Mouse (Mus musculus) embryonic facial prominence, embryonic 11.5 days (tissue): Measurements from ENCODE around the gene Tpcn2. TPM values are rescaled to one million over a fixed set of nuclear protein-coding genes. Genes with fewer than 3 reads are reported as not detected.

Experiments used
- ATAC-seq: fragments of 200-750 bp; cut with Nextera tagmentation; replicated peaks from 2 replicates; pipeline ENCODE4 v1.8.0; 2017; ENCODE audit warnings: low read depth; ENCODE audit not compliant: insufficient number of reproducible peaks, low FRiP score, low TSS enrichment
- DNase-seq: peaks from one replicate; pipeline ENCODE4 v3.0.0-alpha.2; 2015; ENCODE audit warnings: low spot score
- H3K27ac ChIP-seq: fragments of 300-500 bp; sonication (generic); replicated peaks from 2 replicates; pipeline ENCODE4 v1.5.1; 2014; ENCODE audit warnings: mild to moderate bottlenecking, low read depth, low read length, control low read depth
- H3K27me3 ChIP-seq: fragments of 300-500 bp; sonication (generic); 2 replicates; pipeline ENCODE4 v1.6.1; 2014; ENCODE audit warnings: mild to moderate bottlenecking, low read length, moderate library complexity, mixed read lengths; ENCODE audit not compliant: control insufficient read depth, insufficient read depth
- H3K36me3 ChIP-seq: fragments of 300-500 bp; sonication (generic); replicated peaks from 2 replicates; pipeline ENCODE4 v1.6.1; 2014; ENCODE audit warnings: low read depth, mild to moderate bottlenecking, low read length, moderate library complexity, mixed read lengths; ENCODE audit not compliant: control insufficient read depth, insufficient read depth
- H3K4me1 ChIP-seq: fragments of 300-500 bp; sonication (generic); 2 replicates; pipeline ENCODE4 v1.6.1; 2014; ENCODE audit warnings: low read length, mixed read lengths; ENCODE audit not compliant: control insufficient read depth, insufficient read depth
- H3K4me2 ChIP-seq: fragments of 300-500 bp; sonication (generic); 2 replicates; pipeline ENCODE4 v1.6.1; 2014; ENCODE audit warnings: low read depth, mild to moderate bottlenecking, control low read depth, low read length, moderate library complexity
- H3K4me3 ChIP-seq: fragments of 300-500 bp; sonication (generic); 2 replicates; pipeline ENCODE4 v1.5.1; 2014; ENCODE audit warnings: low read depth, low read length, control low read depth
- H3K9ac ChIP-seq: fragments of 300-500 bp; sonication (generic); replicated peaks from 2 replicates; pipeline ENCODE4 v1.6.1; 2014; ENCODE audit warnings: mild to moderate bottlenecking, control low read depth, low read length
- H3K9me3 ChIP-seq: fragments of 300-500 bp; sonication (generic); replicated peaks from 2 replicates; pipeline ENCODE4 v1.6.1; 2016; ENCODE audit warnings: mild to moderate bottlenecking, low read length, inconsistent platforms, mixed read lengths; ENCODE audit not compliant: control insufficient read depth
- WGBS: fragments of 180-500 bp; shearing (Covaris S2); extraction: QIAGEN DNeasy Blood & Tissue Kit; methylation state at CpG from one replicate; pipeline ENCODE4 v1.1.7; 2014; 5-methylcytosine and 5-hydroxymethylcytosine counted together
- polyA plus RNA-seq: library from polyadenylated mRNA; unstranded; fragments of >200 nt; fragmentation: Nextera tagmentation; extraction: Ambion mirVana; gene quantifications from 2 replicates; pipeline ENCODE4 v1.2.1, GENCODE M21; 2014

Tpcn2 gene
- polyA plus RNA-seq, 1 experiment from 2014 or later: 2.2 TPM

DNA sequence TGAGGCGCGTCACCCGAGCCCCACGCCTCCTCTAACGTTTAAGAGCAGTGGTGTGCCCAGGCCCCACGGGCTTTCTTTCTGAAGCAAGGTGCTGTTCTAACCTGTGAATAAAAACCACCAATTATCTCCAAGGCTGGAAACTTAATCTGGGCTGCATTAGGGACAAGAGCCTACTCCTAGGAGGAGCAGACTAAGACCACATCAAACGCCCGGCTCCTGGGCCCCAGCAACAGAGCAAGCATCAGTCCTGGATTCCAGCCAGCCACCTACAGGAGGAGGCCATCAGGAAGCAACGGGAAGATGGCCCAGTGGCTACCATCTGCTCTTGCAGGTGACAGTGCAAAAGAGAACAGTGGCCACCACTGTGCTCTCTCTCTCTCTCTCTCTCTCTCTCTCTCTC lies 33.6 kb downstream of the Tpcn2 start:
- no peaks in the 10 kb centered on the region for H3K9me3 ChIP-seq
- no peak overlapping the region for H3K4me2 ChIP-seq
- no peak overlapping the region for H3K27ac ChIP-seq
- WGBS: 70% methylated on average over 9 of the region's 9 CpGs
- no peak overlapping the region for H3K4me3 ChIP-seq
- no peak for ATAC-seq
- no peaks in the 10 kb centered on the region for H3K27me3 ChIP-seq
- H3K9ac ChIP-seq: no peak overlapping the region
- no peaks in the 10 kb centered on the region for H3K36me3 ChIP-seq
- H3K4me1 ChIP-seq: no peaks in the 10 kb centered on the region
- no peak for DNase-seq

DNA sequence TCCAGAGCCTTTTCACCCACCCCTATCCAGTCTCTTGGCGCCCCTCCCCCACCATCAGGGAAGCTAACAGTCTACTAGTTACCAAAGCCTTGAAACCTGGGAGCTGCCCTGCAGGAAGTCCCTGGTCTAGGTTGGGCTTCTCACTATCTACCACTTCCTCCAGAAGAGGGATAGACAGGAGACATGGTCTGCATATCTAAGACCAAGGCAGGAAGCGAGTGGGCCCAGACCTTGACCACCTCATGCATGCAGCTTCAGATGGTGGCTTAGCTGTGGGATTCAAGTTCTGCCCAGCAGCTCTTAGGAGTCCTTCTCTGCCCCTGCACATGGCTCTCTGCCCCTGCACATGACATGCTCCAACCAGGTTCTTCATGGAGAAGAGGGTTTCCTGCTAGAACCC lies 34.9 kb downstream of the Tpcn2 start:
- WGBS: 90% methylated on average over 2 of the region's 2 CpGs
- H3K27ac ChIP-seq: no peak overlapping the region
- no peaks in the 10 kb centered on the region for H3K27me3 ChIP-seq
- H3K4me1 ChIP-seq: no peaks in the 10 kb centered on the region
- H3K36me3 ChIP-seq: no peaks in the 10 kb centered on the region
- H3K4me2 ChIP-seq: no peak overlapping the region
- DNase-seq (no peak), ATAC-seq (no peak)
- H3K4me3 ChIP-seq: no peak overlapping the region
- H3K9ac ChIP-seq: no peak overlapping the region
- H3K9me3 ChIP-seq: no peaks in the 10 kb centered on the region

DNA sequence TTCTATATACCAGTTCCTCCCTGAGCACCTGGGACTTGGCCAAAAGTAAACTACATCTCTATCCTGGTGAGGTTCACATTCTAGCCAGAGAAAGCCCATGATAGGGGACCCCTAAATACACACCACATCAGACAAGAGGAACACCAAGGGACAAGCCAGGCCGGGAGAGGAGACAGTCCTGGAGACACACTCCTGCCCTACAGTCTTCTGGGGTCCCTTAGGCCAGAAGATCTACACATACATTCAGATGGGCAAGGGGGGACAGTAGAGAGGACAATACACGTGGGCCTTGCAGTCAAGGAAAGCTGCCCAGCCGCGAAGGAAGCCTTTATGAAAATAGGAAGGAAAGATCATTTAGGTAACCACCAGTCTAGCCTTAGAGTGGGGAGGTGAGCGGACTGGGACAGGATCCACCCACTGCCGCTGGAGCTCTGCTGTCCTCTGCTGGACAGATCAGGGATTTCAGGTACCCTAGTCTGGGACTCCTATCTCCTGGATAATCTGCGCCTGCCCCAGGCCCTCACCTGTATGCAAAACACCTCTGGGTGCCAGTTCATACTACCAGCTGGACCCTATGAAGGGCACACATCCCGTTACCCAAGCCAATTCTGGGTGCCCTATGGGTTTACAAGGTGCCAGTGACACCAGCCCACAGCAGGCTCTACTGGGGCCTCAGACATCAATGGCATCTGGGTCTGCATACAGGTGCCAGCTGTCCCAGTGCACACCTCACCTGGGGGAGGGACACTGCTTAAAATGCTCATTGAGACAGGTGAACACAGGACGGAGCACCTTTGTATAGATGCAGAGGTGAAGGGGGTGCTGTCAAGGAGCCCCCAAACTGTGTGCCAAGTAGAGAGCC lies 40.7 kb downstream of the Tpcn2 start:
- no peaks in the 10 kb centered on the region for H3K27me3 ChIP-seq
- no peak overlapping the region for H3K27ac ChIP-seq
- no peak overlapping the region for H3K4me2 ChIP-seq
- 0 out of 2 replicates have a peak, but pooled peaks have one; percentile 40 for ATAC-seq
- no peaks in the 10 kb centered on the region for H3K36me3 ChIP-seq
- H3K4me3 ChIP-seq: no peak overlapping the region
- H3K4me1 ChIP-seq: no peaks in the 10 kb centered on the region
- 0 out of 2 replicates have a peak overlapping the region, but pooled peaks have one; percentile 19 for H3K9ac ChIP-seq
- peak; percentile 89 for DNase-seq
- WGBS: 12% methylated on average over 9 of the region's 9 CpGs
- no peaks in the 10 kb centered on the region for H3K9me3 ChIP-seq

DNA sequence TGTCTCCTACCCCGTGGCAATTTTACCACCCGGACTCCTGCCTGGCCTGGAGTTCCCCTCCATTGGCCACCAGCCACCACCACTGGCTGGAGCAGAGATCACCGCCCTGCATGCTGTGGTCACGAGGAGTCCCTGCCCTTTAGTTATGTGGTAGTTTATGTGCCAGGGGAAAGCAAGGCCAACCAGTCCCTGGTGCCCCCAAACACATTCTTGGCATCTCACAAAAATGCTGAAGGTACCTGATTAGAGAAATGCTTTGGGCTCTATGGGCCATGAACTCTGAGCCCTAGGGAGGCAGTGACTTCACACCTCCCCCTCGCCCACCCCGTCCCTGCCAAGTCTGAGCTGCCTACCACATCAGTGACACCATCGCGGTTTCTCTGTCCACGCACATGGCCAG lies 41.8 kb downstream of the Tpcn2 start:
- DNase-seq (no peak), ATAC-seq (no peak)
- WGBS: 82% methylated on average over 9 of the region's 9 CpGs
- H3K36me3 ChIP-seq: no peaks in the 10 kb centered on the region
- no peaks in the 10 kb centered on the region for H3K9me3 ChIP-seq
- H3K4me2 ChIP-seq: no peak overlapping the region
- H3K9ac ChIP-seq: no peak overlapping the region
- no peak overlapping the region for H3K4me3 ChIP-seq
- no peaks in the 10 kb centered on the region for H3K4me1 ChIP-seq
- H3K27ac ChIP-seq: no peak overlapping the region
- no peaks in the 10 kb centered on the region for H3K27me3 ChIP-seq

DNA sequence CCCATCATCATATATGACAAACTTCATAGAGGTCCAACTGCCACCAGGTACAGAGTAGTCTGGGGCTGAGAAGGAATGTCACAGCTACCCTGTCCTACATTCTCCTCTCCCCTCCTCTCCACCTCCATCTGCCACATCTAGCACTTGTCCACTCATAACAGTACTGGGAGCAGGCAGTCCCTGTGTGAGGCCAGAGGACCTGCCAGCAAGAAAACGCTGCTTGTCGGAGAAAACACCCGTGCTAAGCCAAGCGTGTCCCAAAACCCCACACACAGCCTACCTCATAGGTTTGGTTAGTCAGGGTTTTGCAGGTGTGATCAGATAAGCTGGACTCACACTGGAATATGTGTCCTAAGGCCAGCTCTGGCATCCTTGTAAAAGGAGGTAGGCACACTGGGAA lies 42.9 kb downstream of the Tpcn2 start:
- H3K27ac ChIP-seq: no peak overlapping the region
- DNase-seq: no peak

DNA sequence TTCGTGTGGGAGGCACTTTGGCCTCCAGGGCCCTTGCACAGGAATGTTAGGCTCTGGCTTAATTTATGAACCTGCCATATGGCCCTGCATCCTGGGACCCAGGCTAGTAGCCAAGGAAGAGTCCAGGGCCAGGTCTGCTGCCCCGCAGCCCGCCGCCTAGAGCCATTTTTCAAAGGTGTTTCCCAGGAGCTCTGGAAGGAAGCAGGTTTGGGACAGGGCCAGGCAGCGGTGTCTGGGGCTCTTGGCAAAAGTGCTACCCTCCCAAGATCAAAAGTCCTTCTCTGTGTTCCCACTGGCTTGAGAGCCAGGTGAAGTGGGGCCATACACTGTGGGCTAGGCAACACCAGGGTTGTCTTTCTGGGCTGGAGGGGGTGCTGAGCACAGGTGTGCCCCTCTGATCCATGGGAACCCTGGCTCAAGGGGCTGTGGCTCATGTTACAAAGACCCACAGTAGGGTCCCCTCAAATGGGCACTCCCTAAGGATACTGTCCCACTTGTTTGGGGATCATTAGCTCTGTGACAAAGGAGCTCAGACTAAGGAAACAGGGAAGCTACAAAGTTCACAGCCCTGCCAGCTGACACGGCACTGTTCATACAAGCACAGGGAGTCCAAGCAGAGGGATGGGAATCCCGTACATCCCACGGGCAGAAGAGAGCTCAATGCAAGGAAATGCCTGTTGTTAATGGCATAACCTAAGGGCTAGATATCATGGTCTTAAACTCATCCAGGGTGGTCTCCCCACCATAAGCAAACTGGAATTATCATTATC lies 43.9 kb downstream of the Tpcn2 start:
- Histone ChIP-seq H3K4me1 (no peaks in the 10 kb centered on the region), H3K36me3 (no peaks in the 10 kb centered on the region), H3K27me3 (no peaks in the 10 kb centered on the region), H3K4me3 (no peak overlapping the region), H3K27ac (no peak overlapping the region), H3K9me3 (no peaks in the 10 kb centered on the region), H3K4me2 (no peak overlapping the region), H3K9ac (no peak overlapping the region)
- DNase-seq (no peak), ATAC-seq (no peak)
- 81% methylated on average over 8 of the region's 8 CpGs for WGBS

More for the DNA sequence above, 42.9 kb downstream of the Tpcn2 start:
- no peak for ATAC-seq
- WGBS: 78% methylated on average over 4 of the region's 4 CpGs
- no peak overlapping the region for H3K4me2 ChIP-seq
- no peaks in the 10 kb centered on the region for H3K4me1 ChIP-seq
- no peak overlapping the region for H3K9ac ChIP-seq
- H3K36me3 ChIP-seq: no peaks in the 10 kb centered on the region
- no peaks in the 10 kb centered on the region for H3K9me3 ChIP-seq
- H3K27me3 ChIP-seq: no peaks in the 10 kb centered on the region
- no peak overlapping the region for H3K4me3 ChIP-seq

DNA sequence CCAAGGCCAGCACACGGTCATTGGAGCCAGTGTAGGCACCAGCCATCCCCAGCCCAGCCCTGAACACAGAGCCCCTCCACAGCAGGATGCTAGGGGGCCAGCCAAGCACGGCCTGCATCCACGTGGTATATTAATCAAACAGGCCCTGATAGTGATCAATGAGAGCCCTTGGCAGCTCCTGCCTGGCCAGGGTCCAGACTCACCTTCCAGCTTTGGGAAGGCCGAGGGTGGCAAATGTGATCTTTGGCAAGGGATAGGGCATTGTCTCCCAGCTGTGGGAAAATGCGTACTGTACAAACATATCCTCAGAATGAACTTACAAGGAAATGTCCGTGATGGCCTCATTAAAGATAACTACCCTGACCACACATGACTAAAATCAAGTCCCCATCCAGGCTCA lies 44.7 kb downstream of the Tpcn2 start:
- WGBS: 71% methylated on average over 6 of the region's 6 CpGs

More for the DNA sequence above, 44.7 kb downstream of the Tpcn2 start:
- no peaks in the 10 kb centered on the region for H3K9me3 ChIP-seq
- DNase-seq (no peak), ATAC-seq (no peak)
- no peak overlapping the region for H3K9ac ChIP-seq
- no peak overlapping the region for H3K4me2 ChIP-seq
- H3K36me3 ChIP-seq: no peaks in the 10 kb centered on the region
- H3K27me3 ChIP-seq: no peaks in the 10 kb centered on the region
- no peak overlapping the region for H3K4me3 ChIP-seq
- no peaks in the 10 kb centered on the region for H3K4me1 ChIP-seq
- H3K27ac ChIP-seq: no peak overlapping the region
